Mouse (Mus musculus) mouse trophoblast stem cell (cell line): Measurements from ENCODE around the gene Msh4.

Experiments used
- in situ Hi-C, 2 experiments: fragments of 300-500 bp; cut with MseI, MboI; formaldehyde crosslinking; loops; 2 replicates in 1 of 2; 3 replicates in 1 of 2; pipeline ENCODE4 v1.15.1; 2025

Gene Msh4

DNA sequence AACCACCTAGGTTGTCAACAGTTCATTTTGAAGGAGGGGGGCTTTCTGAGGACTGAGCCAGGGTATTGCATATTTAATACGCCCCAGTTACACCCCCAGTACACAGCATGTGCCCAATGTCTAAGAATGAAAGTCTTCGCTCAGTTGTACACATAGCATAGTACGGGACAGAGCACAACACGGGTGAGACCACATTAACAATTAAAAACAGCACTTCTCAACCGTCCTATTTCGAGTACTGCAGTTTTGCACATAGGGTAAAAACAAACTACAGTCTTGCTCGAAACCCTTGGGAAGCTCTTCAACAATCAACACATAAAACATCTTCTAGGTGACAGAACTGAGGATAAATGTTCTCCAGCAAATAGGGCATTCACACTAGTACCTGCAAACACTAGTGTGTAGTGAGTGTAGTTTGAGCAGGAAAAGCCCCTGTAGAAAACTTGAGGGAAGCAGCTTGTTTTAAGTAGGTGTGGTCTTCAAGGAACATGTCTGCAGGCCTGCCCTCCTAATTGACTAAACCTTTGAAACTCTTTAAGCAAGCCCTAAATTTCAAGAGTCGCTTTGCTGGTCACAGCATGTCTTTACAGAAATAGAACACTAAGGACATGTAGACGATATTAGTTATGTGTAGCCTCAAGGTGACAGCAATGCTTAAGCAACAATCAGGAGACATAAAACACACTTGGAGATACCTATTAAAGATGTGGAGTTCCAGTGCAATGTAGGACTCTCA, at the start of gene Msh4:
TSS of gene Msh4 (minus strand) at position 3 of the 736 bp plus-strand sequence.
- in situ Hi-C loops = no loop called here

- in situ Hi-C loops = no loop called here
Measured at GRCm38 (mm10) chr3:153948176-153948575, 42.2 kb upstream of the Msh4 start.

GRCm38 (mm10) chr3:153947271-153947670, 41.3 kb upstream of the Msh4 start:
- in situ Hi-C loops = no loop called here

GRCm38 (mm10) chr3:153944335-153944990, 38.5 kb upstream of the Msh4 start, which contains the start of gene Acadm:
Gene Acadm (minus strand): TSS chr3:153944632.
- in situ Hi-C loops = no loop called here

GRCm38 (mm10) chr3:153943901-153944334, 38.0 kb upstream of the Msh4 start:
- in situ Hi-C loops = no loop called here

DNA sequence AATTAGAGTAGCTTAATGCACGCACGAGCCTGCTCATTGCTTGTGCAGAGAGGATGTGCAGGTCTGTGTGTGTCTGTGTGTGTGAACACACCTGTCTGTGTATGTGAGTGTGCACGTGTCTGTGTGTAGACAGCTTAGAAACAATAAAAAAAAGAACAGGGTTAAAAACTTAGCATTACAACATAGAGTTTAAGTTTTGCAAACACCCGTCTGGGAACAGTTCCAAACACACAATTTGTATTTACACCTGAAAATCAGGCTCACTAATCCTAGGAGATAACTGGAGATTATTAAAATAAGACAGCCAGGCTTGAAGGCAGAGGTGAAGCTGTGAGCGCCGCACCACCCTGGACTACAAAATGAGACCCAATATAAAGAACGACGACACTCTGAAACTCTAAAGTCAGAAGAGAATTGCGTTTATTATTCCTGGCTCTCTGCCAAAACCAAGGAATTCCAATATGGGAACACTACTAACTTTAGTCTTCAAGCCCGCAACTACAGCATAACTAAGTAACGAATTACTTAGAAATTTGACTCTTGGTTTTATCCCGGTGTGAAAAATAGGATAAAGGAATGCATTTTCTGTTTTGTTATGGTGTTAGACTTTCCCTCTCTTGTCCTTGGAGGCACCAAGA, 37.2 kb upstream of the Msh4 start:
- in situ Hi-C loops = no loop called here

DNA sequence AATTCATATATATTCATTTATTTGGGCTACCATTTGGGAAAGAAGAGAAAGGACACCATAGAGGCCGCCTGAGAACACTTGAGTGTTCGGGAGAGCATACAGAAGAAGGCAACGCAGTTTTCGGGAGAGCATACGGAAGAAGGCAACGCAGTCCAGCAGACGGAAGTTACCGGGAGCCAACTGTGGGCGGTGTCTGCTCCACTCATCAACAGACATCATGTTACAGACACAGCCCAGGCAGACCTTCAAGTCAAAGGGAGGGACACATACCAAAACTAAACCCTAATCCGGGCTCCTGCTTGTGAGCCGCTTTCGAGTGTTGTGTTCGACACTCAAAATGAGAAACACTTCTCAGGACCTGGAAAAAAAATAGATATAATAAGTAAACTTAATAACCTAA, 35.7 kb upstream of the Msh4 start:
- in situ Hi-C loops = no loop called here

DNA sequence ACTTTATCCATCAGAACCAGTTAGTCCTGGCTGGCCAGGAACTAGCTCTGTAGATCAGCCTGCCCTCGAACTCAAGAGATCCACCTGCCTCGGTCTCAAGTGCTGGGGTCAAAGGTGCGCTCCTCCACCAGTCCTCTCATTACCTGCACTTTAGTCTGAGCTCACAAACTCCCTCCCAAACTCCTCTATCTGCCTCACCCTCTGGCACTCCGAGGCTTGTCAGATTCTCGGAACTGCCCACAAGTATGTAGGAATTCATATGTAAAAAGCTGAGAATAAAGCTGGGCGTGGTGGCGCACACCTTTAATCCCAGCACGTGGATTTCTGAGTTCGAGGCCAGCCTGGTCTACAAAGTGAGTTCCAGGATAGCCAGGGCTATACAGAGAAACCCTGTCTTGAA, 34.5 kb upstream of the Msh4 start:
- in situ Hi-C loops = no loop called here

- in situ Hi-C loops = no loop called here
Measured at GRCm38 (mm10) chr3:153940021-153940420, 34.1 kb upstream of the Msh4 start.

GRCm38 (mm10) chr3:153937116-153937810, 31.3 kb upstream of the Msh4 start:
- in situ Hi-C loops = no loop called here

- in situ Hi-C loops = no loop called here
Measured at GRCm38 (mm10) chr3:153935878-153936277, 29.9 kb upstream of the Msh4 start.

GRCm38 (mm10) chr3:153932461-153932860, 26.5 kb upstream of the Msh4 start:
- in situ Hi-C loops = no loop called here

DNA sequence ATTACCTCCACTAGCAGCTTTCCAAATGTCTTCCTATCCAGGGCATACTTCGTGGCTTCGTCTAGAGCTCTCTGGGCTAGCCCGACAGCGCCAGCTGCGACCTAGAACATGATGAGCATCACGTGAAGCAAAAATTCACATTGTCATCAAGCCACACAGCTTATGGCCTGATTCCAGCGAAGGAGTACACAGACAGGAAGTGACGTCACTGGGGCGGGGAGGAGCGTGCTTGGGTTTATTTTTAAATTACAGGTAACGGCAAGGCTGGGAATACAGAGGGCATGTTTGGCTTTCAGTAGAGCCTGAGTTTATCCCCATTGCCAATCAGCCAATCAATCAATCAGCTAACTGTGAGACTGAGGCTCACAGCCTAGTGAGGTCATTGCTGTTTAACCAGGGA, 23.6 kb upstream of the Msh4 start:
- in situ Hi-C loops = no loop called here

- in situ Hi-C loops = no loop called here
Measured at GRCm38 (mm10) chr3:153926333-153926732, 20.4 kb upstream of the Msh4 start.

DNA sequence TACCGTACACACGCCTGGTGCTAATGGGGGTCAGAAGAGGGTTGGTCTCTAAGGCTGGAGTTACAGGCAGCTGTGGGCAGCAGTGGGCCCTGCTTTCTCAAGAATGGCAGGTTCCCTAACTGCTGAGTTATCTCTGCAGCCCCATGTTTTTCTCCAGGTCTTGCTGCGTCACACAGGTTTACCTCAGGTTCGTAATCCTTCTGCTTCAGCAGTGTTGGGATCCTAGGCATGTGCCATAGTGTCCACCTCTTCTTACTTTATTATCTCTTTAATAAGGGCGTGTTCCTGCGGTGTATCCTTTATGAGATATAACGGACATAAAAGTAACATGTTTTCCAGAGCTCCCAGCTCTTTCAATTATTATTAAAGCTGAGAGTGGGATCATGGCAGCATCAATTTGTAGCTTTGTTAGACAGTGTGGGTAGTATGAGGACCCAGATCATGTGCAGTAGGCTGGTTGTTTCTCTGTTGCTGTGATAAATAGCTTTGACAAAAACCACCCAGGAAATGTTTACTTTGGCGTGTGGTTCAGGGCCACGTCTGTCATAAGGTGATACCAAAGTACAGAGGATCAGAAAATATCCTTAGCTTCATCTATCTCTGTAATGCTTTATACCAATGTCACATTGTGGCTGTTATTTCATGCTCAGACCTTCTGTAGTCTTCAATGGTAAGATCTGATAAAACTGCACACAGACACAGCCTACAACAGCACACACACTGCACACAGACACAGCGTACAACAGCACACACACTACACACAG, 15.4 kb upstream of the Msh4 start:
- in situ Hi-C loops = no loop called here

GRCm38 (mm10) chr3:153917200-153917599, 11.3 kb upstream of the Msh4 start:
- in situ Hi-C loops = no loop called here

DNA sequence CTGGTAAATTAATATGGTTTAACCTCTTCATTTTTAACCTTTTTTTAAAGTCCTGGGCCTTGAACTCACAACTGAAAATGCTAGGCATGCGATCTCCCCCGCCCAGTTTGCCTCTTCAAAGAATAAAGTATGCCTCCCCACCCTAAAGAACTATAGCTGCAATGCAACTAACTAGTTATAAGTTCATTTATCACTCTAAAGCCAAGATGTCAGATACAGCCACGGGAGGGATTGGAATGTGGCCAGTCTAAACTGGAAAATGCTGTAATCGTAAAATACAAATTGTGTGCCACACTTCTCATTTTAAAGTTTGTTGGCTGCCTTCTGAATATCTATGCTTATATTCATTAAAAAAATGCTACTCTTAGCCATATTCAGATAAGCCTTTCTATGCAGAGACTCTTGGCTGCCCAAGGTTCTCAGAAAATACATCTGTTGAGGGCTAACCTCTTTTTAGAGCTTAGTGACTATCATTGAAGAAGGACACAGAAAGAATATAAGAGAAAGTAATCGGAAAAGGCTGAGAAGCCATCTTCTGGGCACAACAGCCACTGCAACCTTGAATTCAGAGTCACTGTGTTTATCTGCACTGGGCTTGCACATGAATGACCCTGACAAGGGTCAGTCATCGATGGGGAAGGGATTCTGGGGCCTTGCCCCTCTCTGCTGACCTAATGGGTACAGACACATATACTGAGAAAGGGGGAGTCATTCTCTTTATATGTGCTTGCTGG, 7.7 kb upstream of the Msh4 start:
- in situ Hi-C loops = no loop called here

DNA sequence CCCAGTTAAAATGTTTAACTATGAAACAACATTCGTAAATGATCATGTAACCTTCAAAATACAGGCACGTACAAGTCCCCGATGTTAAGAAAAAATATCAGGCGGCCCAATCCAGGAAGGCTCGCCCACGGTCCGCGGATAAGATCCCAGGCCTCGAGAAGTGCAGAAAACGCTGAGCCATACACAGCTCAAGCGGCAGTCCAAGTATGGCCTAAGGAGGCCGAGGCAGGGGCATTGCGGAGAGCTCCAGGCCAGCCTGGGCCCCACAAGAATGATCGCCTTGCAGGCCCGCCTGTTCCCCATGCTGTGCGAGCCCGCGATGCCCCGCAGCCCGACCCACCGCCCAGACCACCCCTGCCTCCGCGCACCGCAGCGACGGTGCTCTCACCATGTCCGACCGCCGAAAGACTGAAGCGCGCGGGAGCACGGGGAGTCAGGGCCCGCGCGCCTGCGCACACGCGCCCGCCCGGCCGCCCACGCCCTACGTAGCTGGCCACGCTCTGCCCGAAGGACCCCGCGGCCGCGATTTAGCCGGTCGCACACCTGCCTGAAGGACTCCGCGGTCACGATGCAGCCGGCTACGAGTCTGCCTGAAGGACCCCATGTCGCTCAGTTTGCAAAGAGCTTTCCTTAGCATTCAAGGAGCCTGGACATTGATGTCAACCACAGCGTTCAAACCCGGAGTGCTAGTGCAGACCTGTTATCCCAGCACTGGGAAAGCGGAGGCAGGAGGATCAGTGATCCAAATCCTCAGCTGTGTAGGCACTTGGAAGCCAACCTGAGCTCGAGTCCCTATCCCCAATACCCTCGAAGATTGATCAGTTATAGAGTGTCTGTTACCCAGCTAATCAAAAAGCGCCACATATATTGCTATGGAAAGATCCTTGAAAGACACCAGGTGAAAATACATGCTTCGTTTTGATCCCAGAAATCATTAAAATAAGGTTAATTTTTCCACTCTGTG, 6.9 kb upstream of the Msh4 start, which contains the start of gene Rabggtb:
TSS of gene Rabggtb (minus strand) at position 464 of the 964 bp plus-strand sequence.
- in situ Hi-C loops = no loop called here

DNA sequence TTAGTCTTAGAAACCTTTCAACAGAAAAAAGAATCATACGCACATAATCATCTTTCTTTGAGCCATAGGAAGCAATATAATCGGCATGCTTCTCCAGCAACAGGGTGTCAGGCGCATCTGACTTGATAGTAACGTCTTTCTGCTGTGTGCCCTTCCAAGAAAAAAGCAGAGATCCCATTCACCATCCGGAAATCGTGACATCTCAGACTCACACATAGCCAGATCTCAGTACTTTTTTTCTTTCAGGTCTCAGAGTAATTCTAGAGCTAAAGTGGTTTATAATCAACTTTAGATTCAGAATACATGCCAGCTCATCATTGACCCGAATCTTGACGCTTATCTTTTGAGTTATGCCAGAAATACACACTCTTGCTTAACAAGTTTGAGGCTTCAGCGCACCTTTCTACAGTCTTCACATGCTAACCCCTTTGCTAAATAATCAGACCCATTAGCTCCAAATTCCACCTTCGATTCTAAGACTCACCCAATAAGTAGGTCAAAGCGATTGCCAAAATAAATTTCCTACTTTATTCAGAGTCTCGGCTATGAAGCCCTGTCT, 6.0 kb upstream of the Msh4 start:
- in situ Hi-C loops = no loop called here
